Mouse (Mus musculus) B cell, adult 2 months (primary cell): ENCODE results near the gene Lingo2.

Source experiments
- DNase-seq, 2 experiments: peaks; one replicate each; pipeline ENCODE4 v3.0.0; 2022

The Lingo2 gene

DNA sequence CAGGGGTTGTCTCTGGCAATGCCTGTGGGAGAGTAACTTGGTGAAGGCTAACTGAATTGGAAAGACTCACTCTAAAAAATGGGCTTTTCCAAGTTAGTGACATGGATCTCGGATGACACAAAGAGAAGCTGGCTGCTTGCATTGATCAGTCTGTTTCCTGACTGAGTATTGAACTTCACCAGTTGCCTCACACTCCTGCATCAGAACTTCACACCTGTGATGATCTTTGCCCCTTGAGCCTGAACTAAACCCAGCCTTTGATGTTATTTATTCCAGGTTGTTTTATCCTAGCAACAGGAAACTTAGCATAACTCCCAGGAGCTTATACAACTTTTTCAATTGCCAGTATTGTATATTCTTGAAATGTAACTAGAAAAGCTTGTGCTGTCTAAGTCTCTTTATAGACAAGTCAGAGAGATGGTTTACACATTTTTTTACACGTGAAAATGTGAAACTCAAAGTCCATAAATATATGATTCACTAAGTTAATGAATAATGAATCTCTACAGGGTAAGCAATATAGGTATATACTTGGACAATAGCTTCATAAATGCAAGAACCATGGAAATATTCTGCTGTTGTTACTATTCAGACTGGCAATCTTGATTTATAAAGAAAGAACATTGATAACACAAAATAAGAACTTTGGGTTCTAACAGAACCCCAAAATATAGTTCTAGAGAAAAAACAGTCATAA, 410.7 kb downstream of the Lingo2 start:
- no peak for DNase-seq

DNA sequence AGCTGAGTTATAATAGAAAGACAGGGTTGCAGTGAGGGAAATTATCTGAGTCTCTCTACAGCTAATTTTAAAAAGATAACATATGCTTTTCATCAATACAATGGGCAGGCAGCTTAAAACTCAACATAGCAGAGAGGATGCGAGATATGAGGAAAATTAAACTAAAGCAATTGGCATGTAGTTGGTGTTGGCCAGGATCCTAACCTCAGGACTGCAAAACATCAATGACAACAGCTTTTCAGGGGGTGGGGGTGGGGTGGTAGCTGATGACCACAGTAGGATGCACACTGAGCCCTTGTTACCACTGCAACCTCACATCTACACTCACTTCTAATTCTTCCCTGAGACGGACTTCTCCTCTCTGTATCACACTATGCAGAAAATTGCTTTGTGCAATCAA, 417.7 kb downstream of the Lingo2 start:
- no peak for DNase-seq

DNA sequence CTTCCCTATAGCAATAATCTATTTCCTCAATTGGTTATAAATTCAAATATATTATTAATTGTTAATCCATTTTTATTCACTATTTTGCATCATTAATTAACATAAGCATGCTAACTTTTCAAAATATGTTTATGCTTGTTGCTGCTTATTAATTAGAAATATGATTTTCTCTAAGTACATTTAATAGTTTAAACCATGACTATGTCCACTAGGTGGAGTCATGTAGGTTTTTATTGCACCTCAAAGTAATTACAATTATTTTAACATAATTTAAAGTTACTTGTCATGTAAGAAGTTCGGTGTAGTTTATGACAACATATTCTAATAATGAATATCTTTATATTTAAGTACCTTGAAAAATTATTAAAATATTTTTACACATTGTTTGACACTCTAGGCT, 461.3 kb downstream of the Lingo2 start:
- DNase-seq, result no peak

DNA sequence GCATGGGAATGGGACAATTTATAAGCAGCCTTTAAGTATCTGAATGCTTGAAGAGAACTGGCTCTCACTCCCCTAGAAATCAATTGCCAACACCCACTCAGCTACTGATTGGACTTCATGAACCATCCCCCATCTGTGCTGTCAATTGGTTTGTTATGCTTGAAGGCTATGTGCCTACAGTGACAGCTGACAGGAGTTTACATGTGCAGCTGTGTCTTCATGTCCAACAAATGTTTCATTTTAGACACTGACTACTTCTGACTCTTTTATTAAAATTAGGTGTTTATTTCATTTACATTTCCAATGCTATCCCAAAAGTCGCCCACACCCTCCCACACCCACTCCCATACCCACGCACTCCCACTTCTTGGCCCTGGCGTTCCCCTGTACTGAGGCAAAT, 516.3 kb downstream of the Lingo2 start:
- DNase-seq, result no peak

DNA sequence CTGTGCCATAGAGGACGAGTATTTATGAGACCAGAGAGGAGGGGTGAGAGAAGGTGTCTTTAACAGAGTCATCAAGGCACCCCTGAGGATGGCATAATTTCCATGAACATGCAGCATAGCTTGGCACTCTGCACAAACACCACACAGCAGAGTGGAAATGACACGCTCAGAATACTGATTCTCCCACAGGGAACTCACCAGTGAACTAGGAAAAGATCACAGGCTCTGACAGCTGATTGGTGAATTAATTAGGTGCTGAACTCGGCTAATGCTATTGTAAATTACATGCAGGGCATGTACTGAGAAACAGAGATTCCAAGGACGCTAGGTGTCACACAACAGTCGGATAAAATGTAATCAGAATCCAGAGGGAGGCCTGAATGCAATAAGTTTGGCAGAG, 525.4 kb downstream of the Lingo2 start:
- no peak for DNase-seq

DNA sequence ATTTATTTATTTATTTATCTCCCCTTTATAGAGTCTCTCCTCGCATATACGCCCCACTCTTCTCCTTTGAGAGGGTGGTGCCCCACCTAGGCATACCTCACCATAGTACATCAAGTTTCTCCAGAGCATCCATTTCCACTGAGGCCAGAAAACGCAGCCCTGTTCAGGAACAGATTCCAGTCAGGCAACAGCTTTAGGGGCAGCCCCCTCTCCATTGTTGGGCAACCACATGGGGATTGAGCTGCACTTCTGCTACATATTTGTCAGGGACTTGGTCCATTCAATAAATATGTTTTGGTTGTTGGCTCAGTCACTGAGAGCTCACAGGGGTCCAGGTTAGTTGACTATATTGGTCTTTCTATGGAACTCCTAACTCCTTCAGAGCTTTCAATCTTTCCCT, 544.2 kb downstream of the Lingo2 start:
- no peak for DNase-seq

DNA sequence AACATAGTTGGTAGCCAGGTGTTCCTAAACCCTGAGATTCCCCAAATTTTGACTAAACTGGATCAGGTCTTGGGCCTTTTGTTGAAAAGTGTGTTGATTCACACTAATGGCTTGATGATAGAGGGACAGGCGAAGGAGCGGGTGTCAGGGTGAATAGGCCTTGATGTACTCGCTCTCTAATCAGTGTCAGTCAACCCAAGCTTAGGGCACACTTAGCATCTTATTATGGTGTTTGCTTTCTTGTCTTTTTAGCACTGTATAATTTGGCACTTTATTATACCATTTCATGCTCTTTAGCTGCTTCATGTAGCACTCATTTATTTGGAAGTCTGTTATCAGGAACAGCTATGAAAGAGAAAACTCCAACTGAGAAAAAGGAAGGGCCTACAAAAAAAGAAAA, 582.6 kb downstream of the Lingo2 start:
- no peak for DNase-seq

DNA sequence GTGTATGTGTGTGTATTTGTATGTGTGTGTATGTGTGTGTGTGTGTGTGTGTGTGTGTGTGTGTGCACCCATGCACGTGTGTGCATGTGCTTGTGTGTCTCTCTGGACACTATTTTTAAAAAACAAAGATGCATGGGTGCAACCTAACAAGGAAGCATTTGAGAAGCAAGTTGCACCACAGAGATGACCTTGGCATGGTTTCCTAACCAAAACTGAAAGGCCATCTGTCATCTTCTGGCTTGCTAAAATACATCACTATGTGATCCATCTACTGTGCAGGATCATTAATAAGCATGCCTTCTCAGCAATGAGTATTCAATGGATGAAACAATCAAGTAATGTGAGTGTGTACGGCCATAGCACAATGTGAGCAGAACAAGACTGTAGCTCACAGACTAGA, 597.1 kb downstream of the Lingo2 start:
- DNase-seq, result no peak

DNA sequence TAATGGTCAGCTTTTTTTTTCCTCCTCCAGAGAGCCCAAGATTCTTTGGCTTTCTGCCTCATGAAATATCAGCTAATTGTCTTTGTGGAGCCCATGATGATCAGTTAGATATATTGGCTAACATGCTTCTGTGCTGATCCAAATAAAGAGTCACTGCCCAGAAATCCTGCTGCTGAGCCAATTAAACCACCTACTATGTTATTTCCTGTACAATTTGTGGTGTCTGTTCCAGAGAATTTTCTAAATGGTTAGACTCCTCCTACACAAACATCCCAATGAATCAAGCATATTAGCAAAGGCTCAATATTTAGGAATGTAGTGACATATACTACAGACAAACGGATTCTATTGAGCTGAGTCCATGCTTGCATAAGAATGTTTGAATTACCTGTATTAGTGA, 619.8 kb downstream of the Lingo2 start:
- DNase-seq, result no peak

DNA sequence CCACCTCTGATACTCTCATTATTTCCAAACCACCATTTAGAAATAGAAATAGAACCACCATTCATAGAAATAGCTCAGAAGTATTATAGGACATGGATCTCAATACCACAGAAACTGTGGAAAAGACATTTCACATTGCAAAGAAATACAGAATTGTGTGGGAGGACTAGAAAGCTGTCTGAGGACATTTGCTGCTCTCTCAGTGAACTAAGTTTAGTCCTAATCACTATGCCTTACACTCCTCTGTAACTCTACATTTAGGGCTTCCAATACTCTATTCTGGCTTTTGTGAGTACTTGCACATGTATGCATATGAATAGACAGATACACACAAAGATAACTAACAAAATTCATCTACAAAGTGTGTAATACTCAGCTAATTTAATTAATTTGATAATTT, 625.9 kb downstream of the Lingo2 start:
- DNase-seq, result no peak

DNA sequence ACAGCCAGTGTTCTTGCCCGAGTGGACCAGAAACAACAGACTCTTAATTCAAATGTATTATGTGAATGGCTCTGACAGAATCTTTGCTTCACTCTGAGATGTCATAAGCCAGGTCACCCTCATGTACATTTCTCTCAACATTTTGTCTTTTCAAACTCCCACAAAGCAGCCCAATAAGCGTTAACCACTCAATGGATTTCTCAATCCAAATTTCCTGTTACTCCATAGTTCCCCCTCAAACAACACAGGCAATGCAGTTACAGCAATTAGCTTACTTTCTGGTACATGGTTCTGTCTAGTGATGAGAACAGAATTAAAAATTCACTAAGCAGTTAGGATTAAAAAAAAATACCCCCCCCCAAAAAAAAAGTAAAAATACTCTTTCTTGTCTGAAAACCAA, 638.5 kb downstream of the Lingo2 start:
- no peak for DNase-seq

DNA sequence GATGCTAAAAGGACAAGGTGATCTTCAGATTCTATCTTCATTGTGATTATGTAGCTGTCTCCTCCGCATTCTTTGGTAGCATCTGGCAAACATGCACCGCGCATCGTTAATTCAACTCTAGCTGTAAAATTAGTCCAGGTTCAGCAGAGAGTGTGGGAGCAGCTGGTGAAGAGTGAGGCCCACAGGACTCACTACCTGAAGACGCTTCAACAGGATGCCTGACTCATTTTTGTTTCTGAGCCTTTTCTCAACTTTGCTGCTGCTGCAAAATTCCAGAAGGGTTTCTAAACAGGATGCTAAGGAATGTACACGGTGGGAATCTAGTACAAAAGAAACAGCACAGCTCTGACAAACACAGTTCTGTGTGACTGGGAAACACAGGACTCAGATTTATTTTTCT, 640.1 kb downstream of the Lingo2 start:
- no peak for DNase-seq

DNA sequence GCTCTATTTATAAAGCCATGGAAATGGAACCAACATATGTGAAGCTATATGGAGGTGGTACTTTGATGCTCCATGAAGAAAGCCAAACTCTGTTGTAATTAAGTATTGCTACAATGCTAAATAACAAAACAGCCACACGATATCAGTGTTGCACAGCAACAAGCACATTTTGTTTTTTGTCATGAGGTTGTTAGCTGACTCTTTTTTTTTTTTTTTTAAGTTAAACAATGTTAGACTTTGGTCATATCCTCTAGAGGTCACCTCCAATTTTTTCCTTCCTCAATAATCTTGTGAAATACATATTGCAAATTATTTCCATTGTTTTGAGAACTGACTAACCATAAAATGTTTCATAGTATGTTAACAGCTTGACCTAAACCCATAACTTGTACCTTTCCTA, 646.3 kb downstream of the Lingo2 start:
- no peak for DNase-seq

DNA sequence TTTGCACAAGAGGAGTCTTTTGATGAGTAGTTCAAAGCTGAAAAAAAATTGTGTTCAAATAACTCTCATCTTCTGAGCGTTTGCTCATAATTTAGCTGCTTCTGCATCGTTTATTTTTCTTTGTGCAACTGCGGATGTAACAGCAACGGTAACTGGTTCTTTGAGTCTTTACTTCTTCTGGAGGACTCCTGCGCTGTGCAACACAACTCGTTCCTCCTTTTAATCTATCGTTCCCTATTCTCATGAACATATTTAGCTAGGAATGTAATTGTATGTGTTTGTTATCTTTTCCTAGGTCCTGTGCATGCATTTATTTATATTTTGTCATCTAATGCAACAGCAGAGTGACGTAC, 661.9 kb downstream of the Lingo2 start:
- DNase-seq, result no peak

DNA sequence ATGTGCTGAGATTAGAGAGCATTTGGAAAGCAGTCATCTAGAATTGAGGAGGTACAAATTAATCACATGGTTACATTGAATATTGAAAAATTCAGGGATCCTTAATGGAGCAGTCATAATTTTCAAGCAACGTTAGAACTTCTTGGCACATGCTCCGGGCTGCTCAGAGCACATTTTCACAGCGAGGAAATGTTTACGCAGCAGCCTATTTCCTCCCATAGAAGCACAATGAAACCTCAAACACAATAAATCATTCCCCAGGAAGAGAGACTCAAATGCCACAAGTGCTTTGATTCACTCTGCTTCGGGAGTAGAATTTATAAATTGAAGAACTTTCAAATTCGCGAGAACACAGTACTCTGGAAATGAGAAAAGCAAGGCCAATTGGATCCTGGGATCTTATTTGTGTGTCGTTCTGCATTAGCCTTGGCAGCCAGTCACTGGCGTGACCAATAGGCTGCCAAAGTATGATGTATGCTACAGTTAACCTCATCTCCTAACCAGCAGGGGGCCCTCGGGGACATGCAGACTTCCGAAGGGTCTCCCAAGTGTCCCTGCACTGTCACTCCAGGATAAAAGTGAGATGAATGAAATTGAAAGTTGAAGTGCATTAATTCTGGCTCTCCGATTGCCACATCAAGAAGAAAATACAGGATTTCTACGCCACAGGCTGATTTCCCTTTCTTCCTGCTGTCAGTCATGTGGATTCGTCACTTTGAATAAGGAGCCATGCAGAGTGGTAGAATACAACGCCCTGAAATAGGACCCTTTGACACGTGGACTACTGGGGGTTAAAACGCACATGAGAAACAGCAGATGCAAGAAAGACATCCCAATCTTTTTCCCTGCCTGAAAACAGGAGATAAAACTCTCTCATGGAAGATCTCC, 662.5 kb downstream of the Lingo2 start:
- DNase-seq, result peak; percentile 12 to 20

DNA sequence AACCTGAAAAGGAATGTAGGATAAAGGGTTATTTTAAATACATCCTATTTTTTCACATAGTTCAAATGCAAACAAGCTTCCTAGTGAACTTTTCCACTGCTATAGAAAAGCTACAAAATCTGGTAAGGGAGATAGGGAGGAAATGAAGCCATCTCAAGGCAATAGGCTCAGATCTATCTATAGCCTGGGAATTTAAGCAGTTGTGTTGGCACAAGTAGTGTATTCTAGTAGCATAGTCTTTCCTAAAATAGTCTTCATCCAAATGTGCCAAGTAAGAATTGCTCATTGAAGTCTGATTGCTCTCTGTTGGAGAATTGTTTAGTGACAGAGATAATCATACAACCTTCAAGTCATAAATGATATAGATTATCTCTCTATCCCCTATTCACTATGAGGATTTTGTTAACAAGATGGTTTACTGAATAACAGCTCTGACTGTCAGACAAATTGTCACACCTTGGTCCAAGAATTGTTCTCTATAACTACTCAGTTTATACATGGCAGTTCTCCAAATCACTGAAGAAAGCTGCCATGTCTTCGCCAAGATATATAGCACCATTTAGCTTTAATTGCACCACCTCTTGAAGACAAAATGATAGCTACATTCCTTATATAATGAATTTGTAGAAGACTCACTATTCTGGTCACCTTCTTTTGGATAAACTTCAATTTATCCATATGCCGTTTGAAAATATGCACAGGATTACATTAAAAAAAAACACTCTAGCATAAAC, 688.9 kb downstream of the Lingo2 start:
- DNase-seq, result no peak

DNA sequence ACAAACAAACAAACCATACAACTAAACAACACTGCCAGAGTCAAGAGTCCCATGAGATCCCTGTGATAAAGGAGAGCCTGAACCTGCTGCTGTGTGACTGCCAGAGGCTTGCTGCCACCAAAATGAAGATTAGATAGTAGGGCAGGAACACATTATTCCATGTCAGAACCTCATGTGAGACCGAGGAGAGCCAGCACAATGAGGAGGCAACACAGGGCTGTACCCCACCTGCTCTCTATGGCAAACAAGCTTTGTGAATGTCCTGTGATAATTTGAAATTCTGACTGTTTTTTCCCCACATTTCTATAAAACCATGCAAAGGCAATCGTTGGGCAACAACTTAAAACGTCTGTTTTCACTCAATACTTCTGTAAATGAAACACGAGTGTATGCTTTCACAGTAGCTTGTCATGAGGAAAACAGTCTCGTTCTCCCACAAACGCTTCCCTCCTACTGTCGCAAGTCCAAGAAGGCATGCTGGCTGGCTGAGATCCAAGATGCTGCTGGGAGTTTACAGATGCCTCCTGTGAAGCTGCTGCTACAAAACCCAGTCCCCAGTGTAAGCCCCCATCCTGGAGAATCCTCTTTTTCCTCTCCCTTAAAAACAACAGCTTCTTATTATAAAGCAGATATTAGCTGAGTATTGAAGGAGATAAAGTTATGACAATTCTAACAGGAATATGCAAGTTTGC, 765.2 kb downstream of the Lingo2 start:
- no peak for DNase-seq

DNA sequence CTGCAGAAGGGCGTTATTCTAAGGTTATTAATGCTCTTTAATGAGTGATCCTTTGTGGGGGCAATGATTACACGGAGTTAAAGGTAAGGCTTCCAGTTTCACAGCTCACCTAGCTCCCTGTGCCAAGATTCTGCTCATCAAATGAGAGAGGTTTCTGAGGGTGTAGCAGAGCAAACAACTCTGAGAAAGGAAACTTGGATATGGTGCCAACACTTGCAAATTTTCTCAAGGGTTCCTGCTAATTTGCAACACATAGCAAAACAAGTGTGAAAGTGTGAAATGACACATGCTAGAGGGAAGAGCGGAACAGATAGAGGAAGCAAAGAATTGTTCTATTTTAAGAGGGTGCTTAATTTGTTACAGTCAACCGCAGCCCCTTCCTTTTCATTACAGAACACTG, 767.9 kb downstream of the Lingo2 start:
- peak; percentile 7 to 8 for DNase-seq

DNA sequence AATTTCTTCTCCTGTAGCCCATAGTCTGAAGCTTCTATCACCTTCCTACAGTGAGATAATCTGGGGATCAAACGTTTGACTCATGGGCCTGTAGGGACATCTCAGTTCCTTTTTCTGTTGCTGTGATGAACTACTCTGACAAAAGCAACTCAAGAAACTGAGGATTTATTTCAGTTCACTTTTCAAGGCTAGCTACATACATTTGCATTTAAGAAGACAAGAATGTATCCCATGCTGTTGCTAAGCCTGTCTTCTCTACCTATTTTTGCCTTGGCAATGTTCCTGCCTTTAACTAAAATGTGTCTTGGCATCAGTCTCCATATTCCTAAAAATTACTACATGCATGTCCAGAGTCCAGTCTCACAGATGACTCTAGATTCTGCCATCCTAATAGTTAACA, 781.4 kb downstream of the Lingo2 start:
- DNase-seq, result no peak

DNA sequence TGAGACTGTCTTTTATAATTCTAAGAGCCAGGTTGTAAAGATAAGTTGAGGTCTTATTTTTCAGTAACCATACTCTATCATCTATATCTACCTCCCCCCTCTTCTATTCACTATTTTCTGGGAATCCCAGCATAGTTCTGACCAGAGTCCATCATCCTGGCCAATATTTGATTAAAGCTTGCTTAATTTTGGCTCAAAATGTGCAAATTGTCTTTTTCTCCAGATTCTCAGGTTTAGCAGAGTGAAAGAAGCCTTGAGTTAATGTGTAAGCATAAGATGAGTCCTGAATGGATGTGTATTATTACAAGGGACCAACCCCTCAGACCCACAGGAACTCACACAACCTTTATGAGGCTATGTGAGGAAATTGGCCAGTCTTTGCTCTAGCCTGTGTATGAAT, 820.2 kb downstream of the Lingo2 start:
- no peak for DNase-seq

DNA sequence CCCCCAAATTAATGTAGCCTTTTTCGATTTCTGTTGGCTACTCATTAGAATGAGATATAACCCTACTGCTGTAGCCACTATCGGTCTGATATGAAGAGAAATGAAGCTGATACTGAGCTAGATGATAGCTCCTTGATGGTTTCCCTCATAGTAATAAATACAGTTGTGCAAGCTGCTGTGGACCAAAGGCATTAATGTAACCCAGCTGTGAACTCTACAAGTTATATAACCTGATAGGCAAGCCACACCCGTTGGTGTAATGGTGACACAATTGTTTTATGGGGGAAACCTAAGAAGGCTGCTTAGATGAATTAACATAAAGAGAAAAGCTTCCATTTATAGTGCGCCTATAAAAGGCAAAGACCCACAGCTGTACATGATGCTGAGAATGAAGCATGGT, 856.1 kb downstream of the Lingo2 start:
- no peak for DNase-seq

DNA sequence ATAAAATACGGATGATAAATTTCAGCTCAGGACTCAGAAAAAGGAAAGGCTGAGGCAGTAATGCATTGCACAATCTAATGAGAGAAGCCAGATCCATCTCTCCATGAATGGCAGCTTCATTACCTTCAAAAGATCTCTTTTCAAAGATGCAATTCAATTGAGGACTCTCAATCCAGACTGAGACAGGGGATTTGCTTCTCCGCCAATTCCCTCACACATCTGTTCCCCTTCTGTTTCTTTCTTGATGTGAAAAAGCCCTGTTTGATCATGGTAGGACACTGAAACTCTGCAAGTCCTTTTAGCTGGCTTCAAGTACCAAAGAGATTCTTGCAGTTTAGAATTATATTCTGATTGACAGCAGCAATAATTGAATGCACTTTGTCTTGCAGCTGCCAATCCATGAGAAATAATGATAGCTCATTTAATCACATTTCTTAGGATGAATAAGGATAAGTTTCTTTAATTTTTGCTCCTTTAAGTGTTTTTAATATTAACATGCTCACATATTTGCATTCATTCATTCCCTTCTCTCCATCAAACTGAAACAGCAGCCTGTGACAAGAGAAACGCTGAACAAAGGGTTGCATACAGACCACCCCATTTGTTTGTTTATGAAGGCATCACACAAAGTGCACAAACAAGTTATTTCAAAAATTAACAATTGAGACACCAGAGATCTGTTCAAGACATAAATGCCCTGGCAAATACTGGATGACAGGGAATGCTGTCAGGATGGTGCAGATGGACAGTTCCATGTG, 870.3 kb downstream of the Lingo2 start:
- DNase-seq, result no peak
